Mouse (Mus musculus) limb, embryonic 15.5 days (tissue): ENCODE data around the gene Tacc3. TPM values are rescaled to one million over a fixed set of nuclear protein-coding genes. Genes with fewer than 3 reads are reported as not detected.

Experiments
- ATAC-seq: fragments of 200-750 bp; cut with Nextera tagmentation; 2 replicates; pipeline ENCODE4 v1.8.0; 2017; ENCODE audit warnings: low read depth, moderate TSS enrichment; ENCODE audit not compliant: insufficient number of reproducible peaks, low FRiP score, low TSS enrichment
- H3K27ac ChIP-seq: fragments of 300-500 bp; sonication (generic); 2 replicates; pipeline ENCODE4 v1.5.1; 2015; ENCODE audit warnings: moderate library complexity, mild to moderate bottlenecking, inconsistent platforms
- H3K27me3 ChIP-seq: fragments of 300-500 bp; sonication (generic); 2 replicates; pipeline ENCODE4 v1.6.1; 2015; ENCODE audit warnings: inconsistent platforms
- H3K36me3 ChIP-seq: fragments of 300-500 bp; sonication (generic); 2 replicates; pipeline ENCODE4 v1.6.1; 2015; ENCODE audit warnings: inconsistent platforms
- H3K4me1 ChIP-seq: fragments of 300-500 bp; sonication (generic); 2 replicates; pipeline ENCODE4 v1.6.1; 2015; ENCODE audit warnings: inconsistent platforms
- H3K4me2 ChIP-seq: fragments of 300-500 bp; sonication (generic); 2 replicates; pipeline ENCODE4 v1.6.1; 2015; ENCODE audit warnings: mild to moderate bottlenecking, inconsistent platforms
- H3K4me3 ChIP-seq: fragments of 300-500 bp; sonication (generic); 2 replicates; pipeline ENCODE4 v1.5.1; 2015; ENCODE audit warnings: mild to moderate bottlenecking, inconsistent platforms
- H3K9ac ChIP-seq: fragments of 300-500 bp; sonication (generic); 2 replicates; pipeline ENCODE4 v1.6.1; 2015; ENCODE audit warnings: inconsistent platforms
- H3K9me3 ChIP-seq: fragments of 300-500 bp; sonication (generic); 2 replicates; pipeline ENCODE4 v1.6.1; 2016; ENCODE audit warnings: inconsistent platforms
- WGBS: fragments of 180-500 bp; shearing (Covaris S2); methylation state at CpG from one replicate; pipeline ENCODE4 v1.1.7; 2015; 5-methylcytosine and 5-hydroxymethylcytosine counted together
- polyA plus RNA-seq: library from polyadenylated mRNA; unstranded; fragments of >200 nt; fragmentation: Nextera tagmentation; extraction: Ambion mirVana; gene quantifications from 2 replicates; pipeline ENCODE4 v1.2.1, GENCODE M21; 2015

Tacc3 gene
- polyA plus RNA-seq, 1 experiment from 2014 or later: 150 TPM

GRCm38 (mm10) chr5:33687142-33687541 lies 29.2 kb downstream of the Tacc3 start:
- no peak overlapping the region for H3K9ac ChIP-seq
- no peak overlapping the region for H3K27ac ChIP-seq
- peaks cover 38% of the 10 kb centered on the region for H3K4me1 ChIP-seq
- H3K27me3 ChIP-seq: no peaks in the 10 kb centered on the region
- ATAC-seq: no peak
- no peak overlapping the region for H3K4me2 ChIP-seq
- 86% methylated on average over 4 of the region's 4 CpGs for whole genome bisulfite sequencing
- no peak overlapping the region for H3K4me3 ChIP-seq
- H3K36me3 ChIP-seq: no peaks in the 10 kb centered on the region
- H3K9me3 ChIP-seq: no peaks in the 10 kb centered on the region

GRCm38 (mm10) chr5:33688278-33689220 lies 30.6 kb downstream of the Tacc3 start:
- Histone ChIP-seq H3K4me2 (no peak overlapping the region), H3K4me1 (peaks cover 51% of the 10 kb centered on the region), H3K27me3 (no peaks in the 10 kb centered on the region), H3K27ac (peak overlapping the region; percentile 65; the same call in 1 of the 2 replicates), H3K36me3 (no peaks in the 10 kb centered on the region), H3K4me3 (no peak overlapping the region), H3K9ac (no peak overlapping the region), H3K9me3 (no peaks in the 10 kb centered on the region)
- ATAC-seq: no peak
- 68% methylated on average over 14 of the region's 14 CpGs for WGBS

GRCm38 (mm10) chr5:33689221-33689844 lies 31.4 kb downstream of the Tacc3 start:
- Histone ChIP-seq H3K4me3 (no peak overlapping the region), H3K4me1 (peaks cover 55% of the 10 kb centered on the region), H3K36me3 (no peaks in the 10 kb centered on the region), H3K9ac (no peak overlapping the region), H3K4me2 (0 out of 2 replicates have a peak overlapping the region, but pooled peaks have one; percentile 3), H3K27me3 (no peaks in the 10 kb centered on the region), H3K9me3 (no peaks in the 10 kb centered on the region), H3K27ac (peak overlapping the region; percentile 65)
- ATAC-seq: no peak
- WGBS: 43% methylated on average over 20 of the region's 20 CpGs

- no peak overlapping the region for H3K9ac ChIP-seq
- no peaks in the 10 kb centered on the region for H3K36me3 ChIP-seq
- H3K27ac ChIP-seq: peak overlapping the region; percentile 65
- WGBS: 75% methylated on average over 11 of the region's 11 CpGs
- H3K9me3 ChIP-seq: no peaks in the 10 kb centered on the region
- ATAC-seq: no peak
- H3K4me2 ChIP-seq: 0 out of 2 replicates have a peak overlapping the region, but pooled peaks have one; percentile 3
- no peaks in the 10 kb centered on the region for H3K27me3 ChIP-seq
- H3K4me3 ChIP-seq: no peak overlapping the region
- peaks cover 55% of the 10 kb centered on the region for H3K4me1 ChIP-seq
Observed at GRCm38 (mm10) chr5:33689852-33690645, 32.1 kb downstream of the Tacc3 start.

GRCm38 (mm10) chr5:33692393-33692792 lies 34.5 kb downstream of the Tacc3 start:
- Histone ChIP-seq H3K27me3 (0 out of 2 replicates have a peak, but pooled peaks cover 3% of the 10 kb centered on the region), H3K4me3 (no peak overlapping the region), H3K4me1 (peaks cover 75% of the 10 kb centered on the region)

GRCm38 (mm10) chr5:33694461-33694847 lies 36.5 kb downstream of the Tacc3 start:
- 59% methylated on average over 9 of the region's 9 CpGs for WGBS
- H3K9ac ChIP-seq: no peak overlapping the region
- peaks cover 87% of the 10 kb centered on the region for H3K4me1 ChIP-seq
- H3K4me3 ChIP-seq: no peak overlapping the region
- H3K36me3 ChIP-seq: no peaks in the 10 kb centered on the region
- H3K27me3 ChIP-seq: 0 out of 2 replicates have a peak, but pooled peaks cover 3% of the 10 kb centered on the region
- no peaks in the 10 kb centered on the region for H3K9me3 ChIP-seq
- H3K27ac ChIP-seq: peak overlapping the region; percentile 82
- H3K4me2 ChIP-seq: no peak overlapping the region
- ATAC-seq: no peak

More at GRCm38 (mm10) chr5:33692393-33692792, 34.5 kb downstream of the Tacc3 start:
- Histone ChIP-seq H3K27ac (peak overlapping the region; percentile 87), H3K9me3 (no peaks in the 10 kb centered on the region), H3K9ac (no peak overlapping the region), H3K4me2 (peak overlapping the region; percentile 19; the same call in 1 of the 2 replicates), H3K36me3 (no peaks in the 10 kb centered on the region)
- peak; percentile 77 for ATAC-seq
- WGBS: 4% methylated on average over 24 of the region's 24 CpGs

GRCm38 (mm10) chr5:33694848-33695717 lies 37.2 kb downstream of the Tacc3 start:
- 4% methylated on average over 67 of the region's 71 CpGs for WGBS
- Histone ChIP-seq H3K27me3 (0 out of 2 replicates have a peak, but pooled peaks cover 3% of the 10 kb centered on the region), H3K36me3 (no peaks in the 10 kb centered on the region), H3K4me3 (peak overlapping the region; percentile 47), H3K4me2 (peak overlapping the region; percentile 87), H3K27ac (peak overlapping the region; percentile 82), H3K9ac (peak overlapping the region; percentile 62), H3K9me3 (no peaks in the 10 kb centered on the region), H3K4me1 (peaks cover 87% of the 10 kb centered on the region)
- peak; percentile 11 for ATAC-seq

- peaks cover 87% of the 10 kb centered on the region for H3K4me1 ChIP-seq
- H3K4me2 ChIP-seq: peak overlapping the region; percentile 87
- H3K9ac ChIP-seq: peak overlapping the region; percentile 62
- H3K36me3 ChIP-seq: no peaks in the 10 kb centered on the region
- H3K4me3 ChIP-seq: peak overlapping the region; percentile 47
- no peak for ATAC-seq
- H3K27ac ChIP-seq: peak overlapping the region; percentile 82
- 7% methylated on average over 24 of the region's 24 CpGs for WGBS
- H3K9me3 ChIP-seq: no peaks in the 10 kb centered on the region
- H3K27me3 ChIP-seq: 0 out of 2 replicates have a peak, but pooled peaks cover 3% of the 10 kb centered on the region
Observed at GRCm38 (mm10) chr5:33695718-33696121, 37.8 kb downstream of the Tacc3 start.

GRCm38 (mm10) chr5:33696430-33696829 lies 38.5 kb downstream of the Tacc3 start:
- Histone ChIP-seq H3K36me3 (no peaks in the 10 kb centered on the region), H3K4me2 (0 out of 2 replicates have a peak overlapping the region, but pooled peaks have one; percentile 87), H3K9me3 (no peaks in the 10 kb centered on the region), H3K4me3 (no peak overlapping the region), H3K4me1 (peaks cover 89% of the 10 kb centered on the region), H3K27ac (peak overlapping the region; percentile 82), H3K9ac (no peak overlapping the region), H3K27me3 (0 out of 2 replicates have a peak, but pooled peaks cover 3% of the 10 kb centered on the region)
- WGBS: 53% methylated on average over 5 of the region's 5 CpGs
- ATAC-seq: no peak

GRCm38 (mm10) chr5:33697534-33697933 lies 39.6 kb downstream of the Tacc3 start:
- H3K9me3 ChIP-seq: no peaks in the 10 kb centered on the region
- H3K4me1 ChIP-seq: peaks cover 91% of the 10 kb centered on the region
- peak overlapping the region; percentile 82; the same call in 1 of the 2 replicates for H3K27ac ChIP-seq
- H3K27me3 ChIP-seq: 0 out of 2 replicates have a peak, but pooled peaks cover 3% of the 10 kb centered on the region
- ATAC-seq: no peak
- 52% methylated on average over 1 of the region's 1 CpGs for WGBS
- H3K4me2 ChIP-seq: no peak overlapping the region
- H3K36me3 ChIP-seq: no peaks in the 10 kb centered on the region
- H3K4me3 ChIP-seq: no peak overlapping the region
- H3K9ac ChIP-seq: no peak overlapping the region
